Mouse (Mus musculus): ENCODE results near the gene Krt8. TPM values are rescaled to one million over a fixed set of nuclear protein-coding genes. Genes with fewer than 3 reads are reported as not detected.

Gene Krt8
- polyA plus RNA-seq, 1 experiment: 306 TPM

DNA sequence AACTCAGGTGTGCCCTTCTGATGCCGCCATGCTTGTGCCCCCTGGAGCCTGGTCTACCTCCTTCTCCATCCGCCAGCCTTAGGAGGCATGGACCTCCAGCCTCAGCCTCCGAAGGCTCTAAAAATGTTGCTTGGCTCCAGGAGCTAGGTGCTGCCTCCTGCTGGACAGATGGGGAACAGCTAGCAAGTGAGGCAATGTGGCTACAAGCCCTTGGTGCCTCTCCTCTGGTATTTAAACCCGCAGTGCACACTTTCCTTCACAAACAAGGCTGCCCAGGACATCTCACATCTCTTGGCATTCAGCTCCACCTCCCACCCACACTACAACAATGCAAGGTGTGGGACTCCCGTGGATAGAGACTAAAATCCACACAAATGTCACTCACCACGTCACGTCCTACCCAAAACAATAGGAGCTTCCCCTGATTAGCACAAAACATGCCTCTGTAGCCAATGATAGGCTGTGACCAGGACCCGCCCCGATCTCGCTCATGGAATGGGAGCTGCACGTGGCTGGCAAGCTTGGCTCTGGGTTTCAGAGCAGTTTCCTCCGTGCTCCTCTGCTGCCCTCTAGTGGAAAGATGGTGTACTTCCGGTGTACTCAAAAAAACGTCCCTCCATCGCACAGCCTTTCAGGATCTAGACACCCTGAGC lies 20.2 kb downstream of the Krt8 start:
- peak overlapping the region; percentile 10; the same call in 1 of the 2 replicates for H3K27ac ChIP-seq (ENCODE audit: insufficient read depth, low read length)
- peak; percentile 99 for TF ChIP-seq CTCF (IDR thresholded peaks at IDR 0.05; ENCODE audit: low read depth, low read length)
- no peak for TF ChIP-seq POLR2A (IDR thresholded peaks at IDR 0.05; ENCODE audit: insufficient read depth, low read length)
- TF ChIP-seq EP300 (IDR thresholded peaks at IDR 0.05; ENCODE audit: insufficient read depth, low read depth, low read length): 0 out of 2 replicates have a peak, but pooled peaks have one; percentile 49

GRCm38 (mm10) chr15:101983315-101983948 lies 20.9 kb downstream of the Krt8 start:
- Histone ChIP-seq H3K4me1 (ENCODE audit: control insufficient read depth, insufficient read depth, low read length) (no peaks in the 10 kb centered on the region), H3K9me3 (replicated peaks; ENCODE audit: control insufficient read depth, insufficient read depth, low read length, poor library complexity, severe bottlenecking) (no peaks in the 10 kb centered on the region), H3K27me3 (ENCODE audit: control insufficient read depth, insufficient read depth, low read length, poor library complexity, severe bottlenecking) (no peaks in the 10 kb centered on the region), H3K27ac (ENCODE audit: insufficient read depth, low read length) (no peak overlapping the region), H3K9ac (ENCODE audit: low read depth, poor library complexity, severe bottlenecking) (no peak overlapping the region), H3K36me3 (ENCODE audit: control insufficient read depth, insufficient read depth, low read length, poor library complexity, severe bottlenecking) (no peaks in the 10 kb centered on the region), H3K4me3 (ENCODE audit: low read depth, low read length) (no peak overlapping the region)
- TF ChIP-seq POLR2A (IDR thresholded peaks at IDR 0.05; ENCODE audit: insufficient read depth, low read length): no peak
- TF ChIP-seq EP300 (IDR thresholded peaks at IDR 0.05; ENCODE audit: insufficient read depth, low read depth, low read length): no peak
- TF ChIP-seq CTCF (IDR thresholded peaks at IDR 0.05; ENCODE audit: low read depth, low read length): no peak

More for the DNA sequence above, 20.2 kb downstream of the Krt8 start:
- no peaks in the 10 kb centered on the region for H3K9me3 ChIP-seq (replicated peaks; ENCODE audit: control insufficient read depth, insufficient read depth, low read length, poor library complexity, severe bottlenecking)
- H3K9ac ChIP-seq (ENCODE audit: low read depth, poor library complexity, severe bottlenecking): no peak overlapping the region
- H3K36me3 ChIP-seq (ENCODE audit: control insufficient read depth, insufficient read depth, low read length, poor library complexity, severe bottlenecking): no peaks in the 10 kb centered on the region
- no peaks in the 10 kb centered on the region for H3K4me1 ChIP-seq (ENCODE audit: control insufficient read depth, insufficient read depth, low read length)
- H3K4me3 ChIP-seq (ENCODE audit: low read depth, low read length): peak overlapping the region; percentile 34
- no peaks in the 10 kb centered on the region for H3K27me3 ChIP-seq (ENCODE audit: control insufficient read depth, insufficient read depth, low read length, poor library complexity, severe bottlenecking)

- H3K27ac ChIP-seq (ENCODE audit: insufficient read depth, low read length): no peak overlapping the region
Measured at GRCm38 (mm10) chr15:101980849-101981248, 23.4 kb downstream of the Krt8 start.

DNA sequence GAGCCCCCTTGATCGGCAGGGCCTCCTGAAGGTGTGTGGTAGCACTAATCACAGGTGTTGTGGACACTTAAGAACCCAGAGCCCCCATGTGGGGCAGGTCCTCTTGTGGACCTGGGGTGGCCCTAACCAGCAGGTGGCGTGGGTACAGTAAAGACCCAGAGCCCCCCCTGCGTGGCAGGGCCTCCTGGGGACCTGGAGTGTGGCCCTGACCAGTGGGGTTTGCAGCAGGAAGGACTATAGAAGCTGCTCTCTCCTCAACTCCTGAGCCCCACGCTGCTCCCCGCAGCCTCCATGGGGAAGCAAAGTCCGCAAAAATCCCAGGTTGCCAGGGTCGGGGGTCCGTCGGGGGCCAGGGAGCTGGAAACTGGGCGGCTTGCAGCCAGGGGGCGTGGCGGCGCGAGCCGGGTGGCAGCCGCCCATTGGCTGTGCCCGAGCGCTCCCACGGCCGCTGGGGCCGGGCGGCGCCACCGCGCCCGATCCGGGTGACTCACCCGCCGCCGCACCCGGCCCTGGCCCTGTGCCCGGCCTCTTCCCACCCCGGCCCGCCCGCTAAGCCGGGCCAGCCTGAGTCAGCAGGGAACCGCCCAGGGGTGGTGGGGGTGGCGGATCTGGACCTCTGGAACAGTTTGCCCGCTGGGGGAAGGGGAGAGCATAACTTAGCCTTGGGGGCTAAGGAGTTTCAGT lies 27.1 kb downstream of the Krt8 start:
- Histone ChIP-seq H3K27me3 (ENCODE audit: control insufficient read depth, insufficient read depth, low read length, poor library complexity, severe bottlenecking) (no peaks in the 10 kb centered on the region), H3K9ac (ENCODE audit: low read depth, poor library complexity, severe bottlenecking) (peak overlapping the region; percentile 51), H3K4me3 (ENCODE audit: low read depth, low read length) (peak overlapping the region; percentile 33), H3K4me1 (ENCODE audit: control insufficient read depth, insufficient read depth, low read length) (peaks cover 7% of the 10 kb centered on the region), H3K27ac (ENCODE audit: insufficient read depth, low read length) (no peak overlapping the region), H3K36me3 (ENCODE audit: control insufficient read depth, insufficient read depth, low read length, poor library complexity, severe bottlenecking) (no peaks in the 10 kb centered on the region), H3K9me3 (replicated peaks; ENCODE audit: control insufficient read depth, insufficient read depth, low read length, poor library complexity, severe bottlenecking) (no peaks in the 10 kb centered on the region)
- TF ChIP-seq CTCF (IDR thresholded peaks at IDR 0.05; ENCODE audit: low read depth, low read length) (no peak), EP300 (IDR thresholded peaks at IDR 0.05; ENCODE audit: insufficient read depth, low read depth, low read length) (no peak), POLR2A (IDR thresholded peaks at IDR 0.05; ENCODE audit: insufficient read depth, low read length) (no peak)

More at GRCm38 (mm10) chr15:101980849-101981248, 23.4 kb downstream of the Krt8 start:
- TF ChIP-seq CTCF (IDR thresholded peaks at IDR 0.05; ENCODE audit: low read depth, low read length) (no peak), POLR2A (IDR thresholded peaks at IDR 0.05; ENCODE audit: insufficient read depth, low read length) (no peak), EP300 (IDR thresholded peaks at IDR 0.05; ENCODE audit: insufficient read depth, low read depth, low read length) (no peak)
- Histone ChIP-seq H3K4me3 (ENCODE audit: low read depth, low read length) (no peak overlapping the region), H3K4me1 (ENCODE audit: control insufficient read depth, insufficient read depth, low read length) (peaks cover 4% of the 10 kb centered on the region), H3K9ac (ENCODE audit: low read depth, poor library complexity, severe bottlenecking) (no peak overlapping the region), H3K27me3 (ENCODE audit: control insufficient read depth, insufficient read depth, low read length, poor library complexity, severe bottlenecking) (no peaks in the 10 kb centered on the region), H3K9me3 (replicated peaks; ENCODE audit: control insufficient read depth, insufficient read depth, low read length, poor library complexity, severe bottlenecking) (no peaks in the 10 kb centered on the region), H3K36me3 (ENCODE audit: control insufficient read depth, insufficient read depth, low read length, poor library complexity, severe bottlenecking) (no peaks in the 10 kb centered on the region)

DNA sequence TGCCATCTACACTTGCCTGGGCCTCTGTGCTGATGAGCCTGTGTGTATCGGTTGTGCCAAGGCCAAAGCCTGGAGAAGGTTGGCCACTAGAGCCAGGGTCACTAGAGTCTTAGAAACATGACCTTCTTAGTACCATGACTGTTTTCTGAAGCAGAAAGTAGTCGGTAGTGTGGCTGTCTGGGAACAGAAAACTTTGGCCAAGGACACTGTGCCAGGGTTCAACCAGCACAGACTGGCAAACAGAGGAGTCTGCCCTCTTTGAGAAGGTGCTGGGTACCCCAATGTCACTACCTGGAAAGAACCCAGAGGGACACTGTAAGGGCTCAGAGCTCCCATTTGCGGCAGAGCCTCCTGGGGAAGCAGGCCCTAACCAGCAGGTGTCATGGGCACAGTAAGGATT lies 27.6 kb downstream of the Krt8 start:
- Histone ChIP-seq H3K4me3 (ENCODE audit: low read depth, low read length) (no peak overlapping the region), H3K4me1 (ENCODE audit: control insufficient read depth, insufficient read depth, low read length) (peaks cover 7% of the 10 kb centered on the region), H3K27ac (ENCODE audit: insufficient read depth, low read length) (no peak overlapping the region), H3K9me3 (replicated peaks; ENCODE audit: control insufficient read depth, insufficient read depth, low read length, poor library complexity, severe bottlenecking) (no peaks in the 10 kb centered on the region), H3K36me3 (ENCODE audit: control insufficient read depth, insufficient read depth, low read length, poor library complexity, severe bottlenecking) (no peaks in the 10 kb centered on the region), H3K27me3 (ENCODE audit: control insufficient read depth, insufficient read depth, low read length, poor library complexity, severe bottlenecking) (no peaks in the 10 kb centered on the region), H3K9ac (ENCODE audit: low read depth, poor library complexity, severe bottlenecking) (0 out of 2 replicates have a peak overlapping the region, but pooled peaks have one; percentile 51)
- TF ChIP-seq EP300 (IDR thresholded peaks at IDR 0.05; ENCODE audit: insufficient read depth, low read depth, low read length) (no peak), CTCF (IDR thresholded peaks at IDR 0.05; ENCODE audit: low read depth, low read length) (no peak), POLR2A (IDR thresholded peaks at IDR 0.05; ENCODE audit: insufficient read depth, low read length) (no peak)

Data from ES-Bruce4 (cell line).